Mouse (Mus musculus): ENCODE data around the gene Ltbp1. TPM values are rescaled to one million over a fixed set of nuclear protein-coding genes. Genes with fewer than 3 reads are reported as not detected.

Ltbp1 gene
- polyA plus RNA-seq, 1 experiment from 2014 or later: 2.1 TPM

- Histone ChIP-seq H3K9me3 (replicated peaks; ENCODE audit: control insufficient read depth, low read length) (no peaks in the 10 kb centered on the region), H3K4me1 (ENCODE audit: control insufficient read depth, low read depth, low read length) (no peaks in the 10 kb centered on the region), H3K36me3 (ENCODE audit: control insufficient read depth, insufficient read depth) (no peaks in the 10 kb centered on the region), H3K9ac (ENCODE audit: low read depth, low read length) (no peak overlapping the region), H3K4me3 (ENCODE audit: low read depth, low read length) (no peak overlapping the region), H3K27ac (ENCODE audit: low read length) (no peak overlapping the region), H3K4me2 (ENCODE audit: low read depth, low read length) (no peak overlapping the region), H3K27me3 (ENCODE audit: control insufficient read depth, insufficient read depth, low read depth, low read length) (no peaks in the 10 kb centered on the region)
- 74% methylated on average over 7 of the region's 7 CpGs for WGBS (ENCODE audit: insufficient replicate concordance)
- no peak for ATAC-seq (ENCODE audit: low read depth)
Measured at GRCm38 (mm10) chr17:75245085-75245484, 239.7 kb downstream of the Ltbp1 start.

DNA sequence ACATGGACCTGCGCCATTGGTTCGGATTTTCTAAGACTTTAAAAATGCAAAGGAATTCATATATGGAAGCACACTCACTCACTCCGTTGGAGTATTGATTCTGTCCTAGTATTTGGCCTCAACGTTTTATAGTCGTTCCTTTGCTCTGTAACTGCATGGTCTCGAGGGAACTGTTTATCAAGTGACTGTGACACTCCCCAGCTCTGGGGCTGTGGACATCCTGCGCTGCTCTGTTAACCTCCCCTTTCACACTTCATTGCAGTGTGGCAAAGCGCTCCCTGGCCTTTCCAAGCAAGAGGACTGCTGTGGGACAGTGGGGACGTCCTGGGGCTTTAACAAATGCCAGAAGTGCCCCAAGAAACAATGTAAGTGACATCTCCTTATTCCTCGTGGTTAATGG, 243.3 kb downstream of the Ltbp1 start:
- Histone ChIP-seq H3K36me3 (ENCODE audit: control insufficient read depth, insufficient read depth) (no peaks in the 10 kb centered on the region), H3K9ac (ENCODE audit: low read depth, low read length) (no peak overlapping the region), H3K4me2 (ENCODE audit: low read depth, low read length) (no peak overlapping the region), H3K4me1 (ENCODE audit: control insufficient read depth, low read depth, low read length) (no peaks in the 10 kb centered on the region), H3K9me3 (replicated peaks; ENCODE audit: control insufficient read depth, low read length) (no peaks in the 10 kb centered on the region), H3K27ac (ENCODE audit: low read length) (no peak overlapping the region), H3K4me3 (ENCODE audit: low read depth, low read length) (no peak overlapping the region), H3K27me3 (ENCODE audit: control insufficient read depth, insufficient read depth, low read depth, low read length) (no peaks in the 10 kb centered on the region)
- no peak for ATAC-seq (ENCODE audit: low read depth)
- WGBS (ENCODE audit: insufficient replicate concordance): 49% methylated on average over 10 of the region's 10 CpGs

DNA sequence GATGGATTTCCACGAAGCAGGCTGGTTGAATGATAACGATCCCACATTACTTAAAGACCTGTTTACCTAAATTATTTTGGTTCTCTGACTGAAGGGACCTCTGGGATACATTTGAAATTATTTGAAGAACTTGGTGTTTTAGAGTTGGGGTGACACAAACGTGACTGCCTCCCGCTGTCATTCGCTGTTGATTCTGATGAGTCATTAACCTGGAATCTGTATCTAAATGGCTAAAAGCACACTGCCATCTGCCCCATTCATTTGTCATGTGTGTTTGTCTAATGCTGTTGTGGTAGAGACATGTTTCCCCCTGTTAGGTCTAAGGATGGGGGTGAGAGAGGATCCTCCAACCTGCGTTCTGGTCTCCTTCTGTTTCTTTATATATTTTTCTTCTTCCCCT, 245.2 kb downstream of the Ltbp1 start:
- no peak overlapping the region for H3K4me3 ChIP-seq (ENCODE audit: low read depth, low read length)
- whole genome bisulfite sequencing (ENCODE audit: insufficient replicate concordance): 72% methylated on average over 6 of the region's 6 CpGs
- no peak overlapping the region for H3K9ac ChIP-seq (ENCODE audit: low read depth, low read length)
- no peaks in the 10 kb centered on the region for H3K9me3 ChIP-seq (replicated peaks; ENCODE audit: control insufficient read depth, low read length)
- ATAC-seq (ENCODE audit: low read depth): no peak
- no peak overlapping the region for H3K4me2 ChIP-seq (ENCODE audit: low read depth, low read length)
- no peaks in the 10 kb centered on the region for H3K36me3 ChIP-seq (ENCODE audit: control insufficient read depth, insufficient read depth)
- no peaks in the 10 kb centered on the region for H3K27me3 ChIP-seq (ENCODE audit: control insufficient read depth, insufficient read depth, low read depth, low read length)
- no peak overlapping the region for H3K27ac ChIP-seq (ENCODE audit: low read length)
- H3K4me1 ChIP-seq (ENCODE audit: control insufficient read depth, low read depth, low read length): no peaks in the 10 kb centered on the region

GRCm38 (mm10) chr17:75251094-75251493, 245.7 kb downstream of the Ltbp1 start:
- no peak overlapping the region for H3K9ac ChIP-seq (ENCODE audit: low read depth, low read length)
- no peaks in the 10 kb centered on the region for H3K4me1 ChIP-seq (ENCODE audit: control insufficient read depth, low read depth, low read length)
- no peak for ATAC-seq (ENCODE audit: low read depth)
- H3K4me2 ChIP-seq (ENCODE audit: low read depth, low read length): no peak overlapping the region
- no peak overlapping the region for H3K4me3 ChIP-seq (ENCODE audit: low read depth, low read length)
- no peaks in the 10 kb centered on the region for H3K9me3 ChIP-seq (replicated peaks; ENCODE audit: control insufficient read depth, low read length)
- no peak overlapping the region for H3K27ac ChIP-seq (ENCODE audit: low read length)
- WGBS (ENCODE audit: insufficient replicate concordance): 73% methylated on average over 6 of the region's 6 CpGs
- H3K36me3 ChIP-seq (ENCODE audit: control insufficient read depth, insufficient read depth): no peaks in the 10 kb centered on the region
- H3K27me3 ChIP-seq (ENCODE audit: control insufficient read depth, insufficient read depth, low read depth, low read length): no peaks in the 10 kb centered on the region

DNA sequence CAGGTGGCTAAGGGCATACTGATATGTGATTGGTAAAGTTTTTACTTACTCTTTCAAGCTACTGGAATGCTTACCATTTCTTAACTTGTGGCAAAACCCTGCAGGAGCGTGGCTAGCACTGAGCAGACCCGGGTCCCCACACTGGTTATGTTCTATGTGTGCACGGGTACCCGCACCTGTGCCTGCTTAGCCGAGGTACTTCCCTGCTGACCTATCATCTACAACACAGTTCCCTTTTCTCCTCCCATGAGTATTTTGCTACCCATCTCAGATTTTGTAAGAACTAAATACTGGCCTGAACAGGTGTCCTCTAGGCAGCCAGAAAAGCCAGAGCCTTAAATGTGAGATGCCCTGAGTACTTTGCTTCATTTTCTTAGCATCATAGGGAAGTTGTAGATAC, 247.2 kb downstream of the Ltbp1 start:
- H3K4me3 ChIP-seq (ENCODE audit: low read depth, low read length): no peak overlapping the region
- H3K36me3 ChIP-seq (ENCODE audit: control insufficient read depth, insufficient read depth): no peaks in the 10 kb centered on the region
- H3K9me3 ChIP-seq (replicated peaks; ENCODE audit: control insufficient read depth, low read length): no peaks in the 10 kb centered on the region
- 80% methylated on average over 5 of the region's 5 CpGs for WGBS (ENCODE audit: insufficient replicate concordance)
- H3K9ac ChIP-seq (ENCODE audit: low read depth, low read length): no peak overlapping the region
- H3K27me3 ChIP-seq (ENCODE audit: control insufficient read depth, insufficient read depth, low read depth, low read length): no peaks in the 10 kb centered on the region
- no peak overlapping the region for H3K4me2 ChIP-seq (ENCODE audit: low read depth, low read length)
- no peak overlapping the region for H3K27ac ChIP-seq (ENCODE audit: low read length)
- H3K4me1 ChIP-seq (ENCODE audit: control insufficient read depth, low read depth, low read length): no peaks in the 10 kb centered on the region
- ATAC-seq (ENCODE audit: low read depth): no peak

- ATAC-seq (ENCODE audit: low read depth): no peak
- H3K9ac ChIP-seq (ENCODE audit: low read depth, low read length): no peak overlapping the region
- no peak overlapping the region for H3K27ac ChIP-seq (ENCODE audit: low read length)
- H3K4me2 ChIP-seq (ENCODE audit: low read depth, low read length): no peak overlapping the region
- H3K27me3 ChIP-seq (ENCODE audit: control insufficient read depth, insufficient read depth, low read depth, low read length): no peaks in the 10 kb centered on the region
- no peaks in the 10 kb centered on the region for H3K36me3 ChIP-seq (ENCODE audit: control insufficient read depth, insufficient read depth)
- H3K4me1 ChIP-seq (ENCODE audit: control insufficient read depth, low read depth, low read length): no peaks in the 10 kb centered on the region
- H3K9me3 ChIP-seq (replicated peaks; ENCODE audit: control insufficient read depth, low read length): no peaks in the 10 kb centered on the region
- H3K4me3 ChIP-seq (ENCODE audit: low read depth, low read length): no peak overlapping the region
- 74% methylated on average over 6 of the region's 6 CpGs for WGBS (ENCODE audit: insufficient replicate concordance)
Measured at GRCm38 (mm10) chr17:75254909-75255308, 249.5 kb downstream of the Ltbp1 start.

DNA sequence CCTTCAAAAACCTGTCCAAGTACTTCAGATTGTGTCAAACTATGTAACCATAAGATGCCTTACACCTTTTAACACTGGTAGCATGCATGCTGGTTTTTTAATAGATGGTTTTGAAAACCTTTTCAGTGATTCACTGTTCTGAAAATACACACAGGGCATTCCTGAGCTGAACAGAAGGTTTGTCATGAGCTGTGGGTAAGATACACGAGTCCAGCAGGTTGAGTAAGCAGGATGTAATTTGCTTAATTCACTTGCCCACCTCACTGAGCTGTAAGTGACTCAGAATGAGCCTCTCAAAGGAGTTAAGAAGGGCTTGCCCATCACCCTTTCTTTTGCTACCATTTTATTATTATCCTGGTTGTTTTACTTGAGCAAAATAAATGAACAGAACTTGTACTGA, 250.6 kb downstream of the Ltbp1 start:
- H3K36me3 ChIP-seq (ENCODE audit: control insufficient read depth, insufficient read depth): no peaks in the 10 kb centered on the region
- no peak overlapping the region for H3K9ac ChIP-seq (ENCODE audit: low read depth, low read length)
- ATAC-seq (ENCODE audit: low read depth): no peak
- H3K27me3 ChIP-seq (ENCODE audit: control insufficient read depth, insufficient read depth, low read depth, low read length): no peaks in the 10 kb centered on the region
- no peak overlapping the region for H3K4me3 ChIP-seq (ENCODE audit: low read depth, low read length)
- 40% methylated on average over 1 of the region's 1 CpGs for WGBS (ENCODE audit: insufficient replicate concordance)
- H3K4me2 ChIP-seq (ENCODE audit: low read depth, low read length): no peak overlapping the region
- no peaks in the 10 kb centered on the region for H3K9me3 ChIP-seq (replicated peaks; ENCODE audit: control insufficient read depth, low read length)
- no peaks in the 10 kb centered on the region for H3K4me1 ChIP-seq (ENCODE audit: control insufficient read depth, low read depth, low read length)
- H3K27ac ChIP-seq (ENCODE audit: low read length): no peak overlapping the region

- Histone ChIP-seq H3K36me3 (ENCODE audit: control insufficient read depth, insufficient read depth) (no peaks in the 10 kb centered on the region), H3K9ac (ENCODE audit: low read depth, low read length) (no peak overlapping the region), H3K27ac (ENCODE audit: low read length) (no peak overlapping the region), H3K9me3 (replicated peaks; ENCODE audit: control insufficient read depth, low read length) (no peaks in the 10 kb centered on the region), H3K4me3 (ENCODE audit: low read depth, low read length) (no peak overlapping the region), H3K4me2 (ENCODE audit: low read depth, low read length) (no peak overlapping the region), H3K27me3 (ENCODE audit: control insufficient read depth, insufficient read depth, low read depth, low read length) (no peaks in the 10 kb centered on the region), H3K4me1 (ENCODE audit: control insufficient read depth, low read depth, low read length) (no peaks in the 10 kb centered on the region)
- ATAC-seq (ENCODE audit: low read depth): no peak
- WGBS (ENCODE audit: insufficient replicate concordance): 55% methylated on average over 2 of the region's 2 CpGs
Measured at GRCm38 (mm10) chr17:75258427-75258826, 253.1 kb downstream of the Ltbp1 start.

DNA sequence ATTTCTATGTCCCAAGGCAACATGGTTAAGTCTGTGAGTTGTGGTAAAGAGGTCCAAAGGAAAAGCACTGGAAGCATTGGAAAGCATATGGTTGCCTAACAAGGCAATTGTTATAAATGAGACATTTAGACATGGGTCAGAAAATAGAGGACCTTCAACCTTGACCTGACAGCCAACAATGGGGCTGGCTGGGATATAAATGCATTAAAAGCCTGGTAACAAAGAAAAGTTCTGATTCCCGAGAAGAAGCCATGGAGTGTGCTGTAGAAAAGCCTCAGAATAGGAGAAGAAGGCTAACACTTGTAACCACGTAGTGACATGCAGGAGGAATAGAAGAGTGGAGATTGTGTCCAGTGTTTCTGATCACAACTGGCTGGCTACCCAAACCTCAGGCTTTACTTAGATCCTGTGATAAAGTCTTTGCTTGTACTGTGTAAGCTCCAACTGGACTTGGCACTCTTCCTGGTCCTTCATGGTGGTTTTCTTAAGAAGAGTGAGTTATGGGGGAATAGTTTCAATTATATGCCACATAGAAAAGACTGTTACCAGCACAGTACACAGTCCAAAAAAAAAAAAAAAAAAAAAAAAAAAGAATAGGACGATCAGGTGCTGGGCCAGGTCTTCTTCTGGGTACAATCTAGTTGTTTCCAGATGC, 258.1 kb downstream of the Ltbp1 start:
- ATAC-seq (ENCODE audit: low read depth): no peak
- no peak overlapping the region for H3K9ac ChIP-seq (ENCODE audit: low read depth, low read length)
- WGBS (ENCODE audit: insufficient replicate concordance): 68% methylated on average over 3 of the region's 3 CpGs

More for the DNA sequence above, 258.1 kb downstream of the Ltbp1 start:
- no peaks in the 10 kb centered on the region for H3K9me3 ChIP-seq (replicated peaks; ENCODE audit: control insufficient read depth, low read length)
- H3K27ac ChIP-seq (ENCODE audit: low read length): no peak overlapping the region
- no peak overlapping the region for H3K4me3 ChIP-seq (ENCODE audit: low read depth, low read length)
- H3K4me1 ChIP-seq (ENCODE audit: control insufficient read depth, low read depth, low read length): no peaks in the 10 kb centered on the region
- H3K4me2 ChIP-seq (ENCODE audit: low read depth, low read length): no peak overlapping the region
- no peaks in the 10 kb centered on the region for H3K27me3 ChIP-seq (ENCODE audit: control insufficient read depth, insufficient read depth, low read depth, low read length)
- H3K36me3 ChIP-seq (ENCODE audit: control insufficient read depth, insufficient read depth): no peaks in the 10 kb centered on the region

All from liver, embryonic 16.5 days (tissue).